Comparison of ENCODE assay signal across 8 mouse cellular contexts in the genomic region with DNA sequence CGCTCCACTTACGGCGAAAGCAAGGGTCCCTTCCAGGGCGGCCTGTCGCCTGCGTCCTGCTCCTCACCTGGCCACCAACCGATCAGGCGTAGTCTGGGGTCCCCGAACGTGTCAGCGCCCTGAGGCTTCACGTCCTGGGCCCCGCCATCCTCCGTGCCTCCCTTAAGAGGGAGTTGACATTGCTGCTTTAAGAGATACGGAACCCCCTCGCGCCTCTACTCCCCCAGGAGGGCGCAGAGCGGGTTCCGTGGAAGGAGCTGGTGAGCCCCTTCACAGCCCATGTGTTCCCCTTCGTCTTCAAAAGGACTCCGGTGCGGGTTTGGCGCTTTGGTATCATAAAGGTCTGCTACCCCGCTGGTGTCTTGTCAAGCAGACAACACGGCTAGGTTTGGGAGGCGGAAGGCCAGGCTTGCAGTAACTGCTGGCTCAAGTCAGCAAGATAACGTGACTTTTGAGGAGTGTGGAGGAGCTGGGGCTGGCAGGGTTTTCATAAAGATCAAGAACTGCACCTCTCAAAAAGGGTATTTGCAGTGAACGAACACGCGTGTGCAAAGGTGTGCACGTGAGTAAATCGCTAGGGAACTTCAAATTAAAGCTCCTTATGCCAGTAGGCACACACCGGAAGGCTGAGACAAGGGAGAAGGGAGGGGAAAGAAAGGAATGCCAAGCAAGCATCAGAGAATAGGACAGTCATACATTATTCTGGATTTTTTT. TPM values are rescaled to one million over a fixed set of nuclear protein-coding genes. Genes with fewer than 3 reads are reported as not detected.
DNase-seq lines count a peak whose midpoint lies in the region; ATAC-seq and TF ChIP-seq lines count a peak whose summit lies in the region.

No protein-coding gene starts in this region.

- no peaks in the 10 kb centered on the region for H3K9me3 ChIP-seq in embryonic facial prominence, embryonic 12.5 days
- H3K9me3 ChIP-seq in heart, postnatal 0 days (replicated peaks; ENCODE audit: control insufficient read depth, low read length), result no peaks in the 10 kb centered on the region
- H3K9me3 ChIP-seq in midbrain, embryonic 11.5 days (ENCODE audit: control insufficient read depth, low read length), result no peaks in the 10 kb centered on the region
- no peaks in the 10 kb centered on the region for H3K9me3 ChIP-seq in stomach, embryonic 14.5 days (ENCODE audit: control insufficient read depth, low read depth, low read length)

- peak overlapping the region; percentile 54 for H3K4me3 ChIP-seq in embryonic facial prominence, embryonic 12.5 days
- peak overlapping the region; percentile 53 for H3K4me3 ChIP-seq in heart, postnatal 0 days (ENCODE audit: low read depth, low read length)
- peak overlapping the region; percentile 52 for H3K4me3 ChIP-seq in midbrain, embryonic 11.5 days (ENCODE audit: low read depth, low read length)
- H3K4me3 ChIP-seq in stomach, embryonic 14.5 days (ENCODE audit: low read depth, low read length), result peak overlapping the region; percentile 50

- no peak for TF ChIP-seq CTCF in heart, postnatal 0 days (IDR thresholded peaks at IDR 0.05; ENCODE audit: low read depth)

- no peak overlapping the region for H3K27ac ChIP-seq in embryonic facial prominence, embryonic 12.5 days
- H3K27ac ChIP-seq in heart, postnatal 0 days (ENCODE audit: low read depth), result peak overlapping the region; percentile 18; the same call in 1 of the 2 replicates
- no peak overlapping the region for H3K27ac ChIP-seq in midbrain, embryonic 11.5 days (ENCODE audit: low read depth, low read length)
- no peak overlapping the region for H3K27ac ChIP-seq in stomach, embryonic 14.5 days (ENCODE audit: low read length)

- H3K4me2 ChIP-seq in embryonic facial prominence, embryonic 12.5 days (replicated peaks), result peak overlapping the region; percentile 96
- H3K4me2 ChIP-seq in heart, postnatal 0 days (ENCODE audit: low read depth, low read length), result peak overlapping the region; percentile 90
- H3K4me2 ChIP-seq in midbrain, embryonic 11.5 days, result peak overlapping the region; percentile 94
- peak overlapping the region; percentile 98 for H3K4me2 ChIP-seq in stomach, embryonic 14.5 days (replicated peaks; ENCODE audit: low read depth, low read length)

- peak overlapping the region; percentile 63 for H3K9ac ChIP-seq in embryonic facial prominence, embryonic 12.5 days
- peak overlapping the region; percentile 57 for H3K9ac ChIP-seq in heart, postnatal 0 days (replicated peaks; ENCODE audit: low read depth, low read length)
- H3K9ac ChIP-seq in midbrain, embryonic 11.5 days (ENCODE audit: low read length), result peak overlapping the region; percentile 74
- peak overlapping the region; percentile 53 for H3K9ac ChIP-seq in stomach, embryonic 14.5 days (replicated peaks; ENCODE audit: low read depth, low read length)

- intact Hi-C loops in left cerebral cortex, postnatal 25 days (cut with DNase I), result loop anchor here (1.0 to 5.0 kb wide), 4 partner anchors 8 to 70 kb away; partner anchors contain the start of gene Necap1

- 2% methylated on average over 34 of the region's 34 CpGs for WGBS in embryonic facial prominence, embryonic 12.5 days
- WGBS in heart, postnatal 0 days, result 4% methylated on average over 34 of the region's 34 CpGs
- WGBS in midbrain, embryonic 11.5 days, result 4% methylated on average over 34 of the region's 34 CpGs
- WGBS in stomach, embryonic 14.5 days, result 3% methylated on average over 34 of the region's 34 CpGs

- peak; percentile 51 for DNase-seq in adrenal gland, postnatal 14 days
- DNase-seq in adrenal gland, postnatal 4 days (ENCODE audit: low spot score in 2 of 2), result no peak
- peak; percentile 68 for DNase-seq in R1 (ENCODE audit: low read depth, low spot score)
- no peak for DNase-seq in heart, postnatal 0 days (ENCODE audit: low spot score)
- peak; percentile 47 to 51 for DNase-seq in left cerebral cortex, postnatal 25 days (ENCODE audit: low spot score in 2 of 2)
- DNase-seq in midbrain, embryonic 11.5 days (ENCODE audit: low spot score, missing footprints), result peak; percentile 96

- H3K4me1 ChIP-seq in embryonic facial prominence, embryonic 12.5 days, result peaks cover 5% of the 10 kb centered on the region; the same call in 1 of the 2 replicates
- peaks cover 10% of the 10 kb centered on the region; the same call in 1 of the 2 replicates for H3K4me1 ChIP-seq in heart, postnatal 0 days (ENCODE audit: control insufficient read depth, insufficient read depth)
- peaks cover 6% of the 10 kb centered on the region; the same call in 1 of the 2 replicates for H3K4me1 ChIP-seq in midbrain, embryonic 11.5 days (ENCODE audit: control insufficient read depth, insufficient read depth, low read length)
- peaks cover 4% of the 10 kb centered on the region; the same call in 1 of the 2 replicates for H3K4me1 ChIP-seq in stomach, embryonic 14.5 days (ENCODE audit: control insufficient read depth, insufficient read depth, low read length)

- ATAC-seq in embryonic facial prominence, embryonic 12.5 days (ENCODE audit: insufficient number of reproducible peaks, insufficient read depth, low FRiP score, low TSS enrichment), result peak; percentile 52; the same call in 1 of the 2 replicates
- peak; percentile 24 for ATAC-seq in heart, postnatal 0 days (ENCODE audit: insufficient read depth, low read depth)
- peak; percentile 72 for ATAC-seq in midbrain, embryonic 11.5 days (ENCODE audit: low FRiP score)
- ATAC-seq in stomach, embryonic 14.5 days (ENCODE audit: insufficient number of reproducible peaks, insufficient read depth, low FRiP score, low read depth), result peak; percentile 34; the same call in 1 of the 2 replicates

- no peaks in the 10 kb centered on the region for H3K36me3 ChIP-seq in embryonic facial prominence, embryonic 12.5 days
- H3K36me3 ChIP-seq in heart, postnatal 0 days (replicated peaks; ENCODE audit: control insufficient read depth, insufficient read depth, low read length), result no peaks in the 10 kb centered on the region
- no peaks in the 10 kb centered on the region for H3K36me3 ChIP-seq in midbrain, embryonic 11.5 days (ENCODE audit: control insufficient read depth, insufficient read depth, low read length)
- no peaks in the 10 kb centered on the region for H3K36me3 ChIP-seq in stomach, embryonic 14.5 days (ENCODE audit: control insufficient read depth, insufficient read depth, low read length)

- TF ChIP-seq EP300 in heart, postnatal 0 days (IDR thresholded peaks at IDR 0.05; ENCODE audit: low read depth), result no peak

- peaks cover 15% of the 10 kb centered on the region for H3K27me3 ChIP-seq in embryonic facial prominence, embryonic 12.5 days
- H3K27me3 ChIP-seq in heart, postnatal 0 days (ENCODE audit: control insufficient read depth, insufficient read depth, low read length), result no peaks in the 10 kb centered on the region
- peaks cover 10% of the 10 kb centered on the region for H3K27me3 ChIP-seq in midbrain, embryonic 11.5 days (ENCODE audit: control insufficient read depth, insufficient read depth, low read length)
- no peaks in the 10 kb centered on the region for H3K27me3 ChIP-seq in stomach, embryonic 14.5 days (ENCODE audit: control insufficient read depth, insufficient read depth, low read length)

RNA-seq across cellular contexts. Expression of gene Slc2a3, which starts 0.5 kb away (rescaled TPM):
- 8.5 and 14.9 TPM in 2 replicates for total RNA-seq in adrenal gland, postnatal 14 days (2021)
- 10 to 100 TPM; 17.4 to 17.8 TPM for total RNA-seq in adrenal gland, postnatal 4 days (2021)
- polyA plus RNA-seq in embryonic facial prominence, embryonic 12.5 days (2016; fragmentation: Nextera tagmentation; extraction: Ambion mirVana), result 31.5 and 32.7 TPM in 2 replicates
- 21.4 and 21.6 TPM in 2 replicates for total RNA-seq in heart, postnatal 0 days (2014; rRNA removed; ENCODE audit: low replicate concordance)
- 1.7 and 1.8 TPM in 2 replicates for polyA plus RNA-seq in heart, postnatal 0 days (2015; fragmentation: Nextera tagmentation; extraction: Ambion mirVana)
- total RNA-seq in left cerebral cortex, postnatal 25 days (2021), result 100 to 1,000 TPM; 142 to 156 TPM
- 24.4 and 25.5 TPM in 2 replicates for polyA plus RNA-seq in midbrain, embryonic 11.5 days (2014; fragmentation: Nextera tagmentation; extraction: Ambion mirVana)
- polyA plus RNA-seq in stomach, embryonic 14.5 days (2014; fragmentation: Nextera tagmentation; extraction: Ambion mirVana), result 12.8 and 14.2 TPM in 2 replicates

RNA-seq across cellular contexts. Expression of gene Foxj2, which starts 17.8 kb away (rescaled TPM):
- total RNA-seq in adrenal gland, postnatal 14 days (2021), result 21.0 and 21.3 TPM in 2 replicates
- total RNA-seq in adrenal gland, postnatal 4 days (2021), result 10 to 100 TPM; 21.3 to 22.1 TPM
- polyA plus RNA-seq in embryonic facial prominence, embryonic 12.5 days (2016; fragmentation: Nextera tagmentation; extraction: Ambion mirVana), result 6.7 TPM in 2 replicates
- 17.8 TPM in 2 replicates for total RNA-seq in heart, postnatal 0 days (2014; rRNA removed; ENCODE audit: low replicate concordance)
- polyA plus RNA-seq in heart, postnatal 0 days (2015; fragmentation: Nextera tagmentation; extraction: Ambion mirVana), result 4.4 and 4.5 TPM in 2 replicates
- 10 to 100 TPM; 27.1 to 28.6 TPM for total RNA-seq in left cerebral cortex, postnatal 25 days (2021)
- polyA plus RNA-seq in midbrain, embryonic 11.5 days (2014; fragmentation: Nextera tagmentation; extraction: Ambion mirVana), result 3.0 and 3.6 TPM in 2 replicates
- 6.7 and 7.9 TPM in 2 replicates for polyA plus RNA-seq in stomach, embryonic 14.5 days (2014; fragmentation: Nextera tagmentation; extraction: Ambion mirVana)

RNA-seq across cellular contexts. Expression of gene C3ar1, which starts 54.0 kb away (rescaled TPM):
- 1.4 and 2.1 TPM in 2 replicates for total RNA-seq in adrenal gland, postnatal 14 days (2021)
- total RNA-seq in adrenal gland, postnatal 4 days (2021), result 1 to 10 TPM; 2.6 to 3.2 TPM
- polyA plus RNA-seq in embryonic facial prominence, embryonic 12.5 days (2016; fragmentation: Nextera tagmentation; extraction: Ambion mirVana), result 2.3 and 2.5 TPM in 2 replicates
- total RNA-seq in heart, postnatal 0 days (2014; rRNA removed; ENCODE audit: low replicate concordance), result 0.46 and 2.9 TPM in 2 replicates
- polyA plus RNA-seq in heart, postnatal 0 days (2015; fragmentation: Nextera tagmentation; extraction: Ambion mirVana), result 2.3 and 2.4 TPM in 2 replicates
- total RNA-seq in left cerebral cortex, postnatal 25 days (2021), result under 1 TPM; 0.60 to 0.66 TPM
- polyA plus RNA-seq in midbrain, embryonic 11.5 days (2014; fragmentation: Nextera tagmentation; extraction: Ambion mirVana), result 2.0 and 2.4 TPM in 2 replicates
- 2.9 and 3.1 TPM in 2 replicates for polyA plus RNA-seq in stomach, embryonic 14.5 days (2014; fragmentation: Nextera tagmentation; extraction: Ambion mirVana)

Comparison
In these comparisons a context has a peak if more than half of its experiments do, and no peak if none do; other contexts are left out.
1. DNase-seq: peak in adrenal gland, postnatal 14 days (single experiment), R1 (single experiment), left cerebral cortex, postnatal 25 days (2 of 2) and midbrain, embryonic 11.5 days (single experiment); none in adrenal gland, postnatal 4 days (0 of 2) and heart, postnatal 0 days (single experiment).
2. Peak in every context shown above with its lines, with median percentiles within 50 percentile points of each other: ATAC-seq, H3K4me2 ChIP-seq, H3K4me3 ChIP-seq and H3K9ac ChIP-seq.